Mouse (Mus musculus): ENCODE results near the gene Fbxo47.

DNA sequence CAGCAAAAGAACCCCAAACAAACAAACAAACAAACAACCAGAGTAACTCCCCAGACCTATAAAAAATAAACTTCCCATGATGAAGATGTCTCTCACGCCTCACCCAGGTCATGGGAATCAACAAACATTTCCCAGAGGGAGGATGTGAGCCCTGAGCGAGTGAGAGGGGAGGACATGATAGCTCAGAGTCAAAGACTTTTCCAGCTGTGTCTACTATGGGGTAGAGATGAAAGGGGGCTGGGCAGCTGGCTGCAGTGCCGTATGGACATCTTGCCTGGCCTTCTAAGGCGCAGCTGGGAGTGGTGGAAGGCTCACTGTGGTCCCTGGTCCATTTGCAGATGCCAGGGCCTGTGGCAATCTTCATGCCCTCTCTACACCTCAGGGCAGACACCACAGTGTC lies 45.0 kb upstream of the Fbxo47 start:
- TF ChIP-seq CTCF (IDR thresholded peaks at IDR 0.05; ENCODE audit: borderline replicate concordance, insufficient read depth, low read depth, low read length) (no peak), POLR2A (IDR thresholded peaks at IDR 0.05; ENCODE audit: borderline replicate concordance, insufficient read depth, low read length) (no peak)
